Mouse (Mus musculus) common myeloid progenitor, adult 5-6 weeks (primary cell): ENCODE results near the gene Ctsd. TPM values are rescaled to one million over a fixed set of nuclear protein-coding genes. Genes with fewer than 3 reads are reported as not detected.
"Not testable (repeated sequence)": the region's sequence is repeated elsewhere in the genome, so short reads cannot be mapped to it uniquely, and the experiment has no call there.

ENCODE experiments used
- ATAC-seq: replicated peaks from 2 replicates; pipeline ENCODE4 v1.8.0; 2016; ENCODE audit warnings: low read depth, mild to moderate bottlenecking, moderate TSS enrichment, inconsistent platforms; ENCODE audit not compliant: poor library complexity, severe bottlenecking
- total RNA-seq: library from RNA; stranded (forward); fragments of 200-1000, 187-1606 nt; gene quantifications from 2 replicates; pipeline ENCODE4 v1.2.3, GENCODE M21; 2017

The Ctsd gene
- 114 and 134 TPM in 2 replicates for total RNA-seq

- peak; percentile 72 for ATAC-seq
Measured at GRCm38 (mm10) chr7:142387419-142388148, at the start of gene Ctsd. TSS of gene Ctsd (minus strand) at chr7:142388038.

DNA sequence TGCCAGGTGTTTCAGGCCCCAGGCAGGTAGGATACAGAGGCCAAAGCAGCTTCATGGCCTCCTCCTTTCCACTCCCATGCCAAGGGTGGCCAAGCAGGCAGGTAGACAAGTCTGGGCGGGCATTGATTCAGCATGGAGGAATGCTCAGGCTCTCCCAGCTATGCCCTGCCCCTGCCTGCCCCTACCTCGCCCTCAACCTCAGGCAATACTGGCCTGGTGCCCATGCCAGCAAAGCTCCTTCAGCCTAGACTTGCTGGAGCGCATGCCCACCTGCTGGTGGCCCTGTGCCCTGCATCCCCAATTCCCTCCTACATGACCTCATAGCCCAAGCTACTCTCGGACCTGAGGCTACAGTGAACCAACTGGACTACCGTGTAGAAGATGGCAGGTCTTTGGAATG is 49.5 kb upstream of the Ctsd start:
- no peak for ATAC-seq

GRCm38 (mm10) chr7:142435524-142435923 is 47.7 kb upstream of the Ctsd start:
- ATAC-seq: peak; percentile 77

GRCm38 (mm10) chr7:142434137-142434865 is 46.5 kb upstream of the Ctsd start, which contains the start of gene Syt8:
TSS of gene Syt8 (plus strand) at chr7:142434850.
- ATAC-seq: no peak

GRCm38 (mm10) chr7:142433623-142434022 is 45.8 kb upstream of the Ctsd start:
- ATAC-seq: no peak

DNA sequence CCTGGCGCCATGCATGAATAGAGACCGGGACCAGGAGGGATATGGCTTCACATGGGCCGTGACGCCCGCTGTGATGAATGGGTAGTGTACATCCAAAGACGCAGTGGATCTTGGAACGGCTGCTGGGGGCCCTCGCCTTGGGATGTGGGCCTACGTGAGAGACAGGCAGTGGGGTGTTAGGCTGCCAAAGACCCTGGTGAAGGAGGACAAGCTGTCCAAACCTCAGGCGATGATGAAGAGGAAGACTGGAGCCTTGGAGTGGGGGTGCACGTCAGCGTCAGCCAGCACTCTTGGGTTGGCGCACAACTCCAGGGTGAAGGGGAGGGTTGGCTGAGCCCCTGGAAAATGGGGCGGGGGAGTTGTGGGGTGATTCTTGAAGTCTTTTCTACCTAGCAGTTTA is 43.3 kb upstream of the Ctsd start:
- ATAC-seq: no peak

DNA sequence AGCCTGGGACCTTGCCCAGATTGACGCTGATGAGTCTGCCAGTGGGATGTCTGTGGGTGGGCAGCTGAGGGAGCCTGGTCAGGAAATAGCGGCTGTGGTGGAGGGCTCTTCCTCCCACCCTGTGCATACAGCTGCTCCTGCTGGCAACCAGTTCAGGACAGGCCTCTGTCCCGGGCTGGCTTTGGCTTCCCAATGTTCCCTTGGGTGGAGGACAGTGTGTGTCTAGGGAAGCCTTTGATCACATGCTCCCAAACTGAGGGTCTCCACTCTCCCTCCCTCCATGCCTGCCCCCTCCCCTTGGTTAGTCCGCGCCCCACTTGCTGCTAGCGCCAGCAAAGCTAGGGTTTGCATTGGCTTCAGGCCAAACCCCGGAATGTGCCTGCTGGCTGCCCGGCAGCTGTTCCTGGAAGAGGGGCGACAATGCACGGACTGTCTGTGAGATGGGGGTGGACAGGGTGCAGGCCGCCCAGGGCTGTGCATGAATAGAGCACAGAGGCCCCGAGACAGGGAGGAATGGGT is 42.4 kb upstream of the Ctsd start:
- ATAC-seq: peak; percentile 38; the same call in 1 of the 2 replicates

- ATAC-seq: peak; percentile 64
Measured at GRCm38 (mm10) chr7:142428213-142428612, 40.4 kb upstream of the Ctsd start.

DNA sequence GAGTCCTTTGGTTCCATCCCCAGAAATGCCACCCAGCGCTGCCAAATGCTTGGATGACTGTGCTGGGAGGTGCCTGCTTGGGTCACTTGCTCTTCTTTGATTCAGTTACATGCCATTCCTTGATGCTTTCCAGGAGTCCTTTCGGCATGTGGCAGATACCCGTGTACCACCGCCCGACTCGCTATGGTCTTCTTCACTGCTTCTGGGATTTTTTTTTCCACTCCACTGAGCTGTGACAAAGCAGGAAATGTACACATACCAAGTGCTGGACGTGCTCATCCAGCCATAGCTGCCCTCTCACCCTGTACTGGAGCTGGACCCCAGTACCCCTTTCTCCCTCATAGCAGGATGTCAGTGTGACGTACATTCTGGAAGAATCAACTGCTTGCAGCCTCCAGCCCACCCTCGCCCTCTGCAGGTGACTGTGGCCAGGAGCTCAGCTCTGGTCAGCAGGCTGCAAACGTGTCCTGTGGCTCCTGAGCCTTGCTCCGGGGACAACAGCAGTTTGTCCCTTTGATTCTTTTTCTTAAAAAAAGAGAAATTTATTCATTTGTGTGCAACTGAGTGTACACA is 37.9 kb upstream of the Ctsd start:
- ATAC-seq: no peak

DNA sequence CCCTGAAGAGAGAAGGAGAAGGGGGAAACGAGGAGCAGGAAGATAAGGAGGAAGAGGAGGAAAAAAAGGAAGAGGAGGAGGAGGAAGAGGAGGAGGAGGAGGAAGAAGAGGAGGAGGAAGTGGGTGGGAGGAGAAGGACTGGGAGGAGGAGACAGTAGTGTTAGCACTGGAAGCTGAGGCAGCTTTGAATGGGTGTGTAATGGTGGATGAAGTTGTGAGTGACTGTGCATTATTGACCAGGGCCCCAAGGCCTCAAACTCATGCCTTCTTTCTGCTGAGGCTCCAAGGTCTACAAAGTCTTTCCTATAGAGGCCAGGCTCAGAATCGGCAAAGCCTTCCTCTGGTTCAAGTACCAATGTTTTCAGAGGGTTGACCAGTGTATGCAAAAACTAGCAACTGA is 34.0 kb upstream of the Ctsd start:
- no peak for ATAC-seq

DNA sequence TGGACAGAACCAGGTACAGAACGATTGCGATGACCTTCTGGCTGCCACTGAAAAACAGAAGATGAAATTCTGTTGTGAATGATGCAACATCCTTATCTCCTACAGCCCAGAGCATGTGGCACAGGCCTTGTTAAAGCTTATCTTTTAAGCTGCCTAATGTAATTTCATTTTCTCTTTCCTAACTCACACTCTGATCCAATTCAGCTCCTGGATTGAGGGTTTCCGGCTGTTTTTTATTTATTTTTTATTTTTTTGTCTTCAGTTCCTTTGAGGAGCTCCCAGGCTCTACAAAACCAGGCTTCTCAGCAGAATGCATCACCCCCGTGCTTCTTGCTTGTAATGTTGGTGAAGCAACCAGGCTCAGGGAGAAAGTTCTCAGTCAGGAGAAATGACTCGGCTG is 32.0 kb upstream of the Ctsd start:
- ATAC-seq: peak; percentile 65

DNA sequence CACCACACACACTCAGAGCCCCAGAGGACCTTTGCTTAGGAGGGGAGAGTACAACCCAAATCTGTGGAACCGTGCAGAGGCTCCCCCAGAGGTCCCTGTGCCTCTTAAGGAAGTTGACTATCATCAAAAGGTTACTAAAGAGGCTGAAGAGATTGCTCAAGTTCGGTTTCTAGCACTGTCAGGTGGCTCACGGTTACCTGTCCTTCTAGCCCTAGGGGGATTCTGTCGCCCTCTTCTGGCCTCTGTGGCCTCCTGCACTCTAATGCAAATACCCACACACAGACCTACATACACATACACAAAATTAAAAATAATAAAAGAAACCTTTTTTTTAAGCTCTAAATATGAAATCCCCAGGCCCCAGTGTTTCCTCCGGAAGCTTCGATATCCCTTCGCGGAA is 30.8 kb upstream of the Ctsd start:
- no peak for ATAC-seq

DNA sequence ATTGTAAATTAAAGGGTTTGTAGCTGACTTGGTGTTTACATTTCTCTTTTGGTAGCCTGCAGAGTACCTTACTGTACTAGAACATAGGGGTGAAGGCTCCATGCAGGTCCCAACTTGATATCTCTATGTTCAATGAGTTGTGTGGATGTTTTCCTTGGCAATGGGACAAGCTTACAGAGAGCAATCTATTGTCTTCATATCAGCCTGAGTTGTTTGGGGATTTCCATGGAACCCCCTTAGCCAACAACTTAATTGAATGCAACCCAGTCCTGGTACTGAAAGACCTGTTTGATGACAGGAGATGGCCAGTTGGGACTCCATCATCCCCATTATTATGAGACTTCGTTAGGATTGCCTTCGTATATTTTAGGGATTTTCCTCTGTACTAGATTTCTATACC is 30.2 kb upstream of the Ctsd start:
- no peak for ATAC-seq

DNA sequence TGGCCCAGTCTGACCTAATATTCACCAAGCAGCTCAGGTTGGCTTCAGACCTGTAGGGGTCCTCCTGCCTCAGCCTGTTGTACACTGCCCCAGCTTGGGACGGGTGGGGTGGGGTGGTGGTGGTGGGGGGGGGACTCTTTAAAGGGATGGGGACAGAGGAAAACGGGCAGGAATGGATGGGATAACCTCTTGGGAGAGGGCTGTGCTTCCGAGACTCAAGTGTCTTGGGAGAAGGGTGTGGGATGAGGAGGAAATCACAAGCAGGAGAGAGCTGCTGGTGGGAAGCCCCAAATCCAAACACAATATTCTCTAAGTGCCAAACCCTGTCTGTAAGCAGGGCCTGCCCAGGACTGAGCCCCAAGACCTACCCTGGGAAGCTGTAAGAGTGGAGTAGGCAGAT is 28.4 kb upstream of the Ctsd start:
- ATAC-seq: no peak

GRCm38 (mm10) chr7:142415314-142415713 is 27.5 kb upstream of the Ctsd start:
- ATAC-seq: no peak

DNA sequence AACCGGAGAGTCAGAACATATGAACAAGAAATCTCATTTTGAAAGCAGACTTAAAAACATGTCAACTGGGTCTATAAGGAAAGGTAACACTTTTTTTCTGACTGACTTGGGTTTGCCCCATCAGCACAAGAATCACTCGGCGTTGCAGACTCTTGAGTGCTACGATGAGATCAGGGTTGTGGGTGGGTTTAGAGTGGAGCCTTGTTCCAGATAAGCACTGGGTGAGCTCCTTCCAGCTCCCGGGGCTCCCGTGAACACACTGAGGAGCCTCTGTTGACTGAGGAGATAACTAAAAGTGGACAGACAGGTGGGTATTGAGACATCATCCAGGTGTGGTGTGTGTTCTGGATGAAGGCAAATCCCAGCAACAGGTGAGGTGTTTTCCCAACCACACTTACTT is 25.4 kb upstream of the Ctsd start:
- no peak for ATAC-seq

GRCm38 (mm10) chr7:142409603-142410002 is 21.8 kb upstream of the Ctsd start:
- no peak for ATAC-seq

GRCm38 (mm10) chr7:142408686-142409085 is 20.8 kb upstream of the Ctsd start:
- no peak for ATAC-seq

DNA sequence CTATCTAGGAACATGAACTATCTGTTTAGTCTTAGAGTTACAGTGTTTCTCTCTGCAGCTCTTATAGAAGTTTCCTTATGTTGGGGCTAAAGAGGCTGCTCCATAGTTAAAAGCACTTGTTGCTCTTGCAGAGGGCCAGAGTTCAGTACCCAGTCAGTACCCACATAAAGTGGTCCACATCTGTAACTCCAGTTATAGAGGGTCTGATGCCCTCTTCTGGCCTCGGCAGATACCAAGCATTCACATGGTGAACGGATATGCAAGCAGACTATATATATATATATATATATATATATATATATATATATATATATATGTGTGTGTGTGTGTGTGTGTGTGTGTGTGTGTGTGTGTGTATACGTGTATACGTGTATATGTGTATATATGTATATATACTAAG is 20.1 kb upstream of the Ctsd start:
- ATAC-seq: 0 out of 2 replicates have a peak, but pooled peaks have one; percentile 51

DNA sequence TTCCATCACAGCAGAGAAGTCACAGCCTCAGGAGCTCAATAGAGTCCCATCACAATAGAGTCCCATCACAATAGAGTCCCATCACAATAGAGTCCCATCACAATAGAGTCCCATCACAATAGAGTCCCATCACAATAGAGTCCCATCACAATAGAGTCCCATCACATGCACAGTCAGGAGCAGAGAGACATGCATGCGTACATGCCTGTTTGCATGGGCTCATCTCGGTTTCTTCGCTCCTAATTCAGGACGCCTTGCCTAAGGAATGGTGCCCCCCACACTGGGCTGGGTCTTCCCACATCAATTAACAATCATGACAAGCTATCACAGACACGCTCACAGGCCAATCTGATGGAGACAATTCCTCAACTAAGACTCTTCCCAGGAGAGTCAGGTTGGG is 17.3 kb upstream of the Ctsd start:
- ATAC-seq: not testable (repeated sequence)

GRCm38 (mm10) chr7:142403591-142403990 is 15.8 kb upstream of the Ctsd start:
- peak; percentile 41 for ATAC-seq
